Comparison of ENCODE assay signal across 15 mouse cellular contexts in the genomic region with DNA sequence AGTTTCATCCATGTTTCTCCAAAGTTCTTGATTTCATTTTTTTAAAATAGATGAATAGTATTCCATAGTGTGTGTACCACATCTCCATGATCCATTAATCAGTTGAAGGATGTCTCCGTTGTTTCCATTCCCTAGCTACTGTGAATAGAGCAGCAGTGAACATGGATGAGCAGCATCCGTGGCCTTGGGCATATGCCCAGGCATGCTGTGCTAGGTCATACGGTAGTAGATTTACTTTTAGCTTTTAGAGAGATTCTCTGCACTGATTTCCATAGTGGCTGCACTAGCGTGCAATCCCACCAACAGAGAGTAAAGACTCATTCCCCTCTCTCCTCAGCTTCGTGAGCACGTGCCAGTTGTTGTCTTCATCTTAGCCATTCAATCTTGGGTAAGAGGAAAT.
"Had no signal": no experiment of that assay in that cellular context is flagged by ENCODE, and none has a peak within 500 bp of the region (broad histone marks: within the 10 kb centered on the region; RNA-seq: fewer than 3 reads in every experiment).

No protein-coding gene starts in this region.

- ATAC-seq: midbrain, embryonic 15.5 days had no signal

- H3K9ac ChIP-seq: lung, embryonic 15.5 days; midbrain, embryonic 13.5 days; midbrain, embryonic 15.5 days; neural tube, embryonic 12.5 days; stomach, embryonic 15.5 days had no signal

- H3K27me3 ChIP-seq: lung, embryonic 15.5 days; megakaryocyte, embryonic 14.5 days; midbrain, embryonic 13.5 days; midbrain, embryonic 15.5 days; neural tube, embryonic 12.5 days; stomach, embryonic 15.5 days had no signal

- H3K4me3 ChIP-seq: lung, embryonic 15.5 days; megakaryocyte, embryonic 14.5 days; midbrain, embryonic 13.5 days; midbrain, embryonic 15.5 days; neural tube, embryonic 12.5 days; stomach, embryonic 15.5 days had no signal

- H3K9me3 ChIP-seq: lung, embryonic 15.5 days; midbrain, embryonic 13.5 days; midbrain, embryonic 15.5 days; neural tube, embryonic 12.5 days; stomach, embryonic 15.5 days had no signal

- H3K27ac ChIP-seq: lung, embryonic 15.5 days; macrophage; midbrain, embryonic 13.5 days; midbrain, embryonic 15.5 days; neural tube, embryonic 12.5 days; stomach, embryonic 15.5 days; stomach, postnatal 0 days had no signal

- H3K36me3 ChIP-seq: lung, embryonic 15.5 days; midbrain, embryonic 13.5 days; midbrain, embryonic 15.5 days; neural tube, embryonic 12.5 days; stomach, embryonic 15.5 days had no signal

- H3K4me2 ChIP-seq: lung, embryonic 15.5 days; midbrain, embryonic 11.5 days; midbrain, embryonic 13.5 days; midbrain, embryonic 15.5 days; neural tube, embryonic 12.5 days; stomach, embryonic 15.5 days had no signal

- DNase-seq: lung, adult 2 months; lung, postnatal 14 days; right cerebral cortex, postnatal 14 days; thymus, adult 2 months; thymus, postnatal 25 days; thymus, postnatal 4 days had no signal

- H3K4me1 ChIP-seq: lung, embryonic 15.5 days; megakaryocyte, embryonic 14.5 days; midbrain, embryonic 13.5 days; midbrain, embryonic 15.5 days; neural tube, embryonic 12.5 days; stomach, embryonic 15.5 days had no signal
